Mouse (Mus musculus): Measurements from ENCODE around the gene Zfp983. TPM values are rescaled to one million over a fixed set of nuclear protein-coding genes. Genes with fewer than 3 reads are reported as not detected.

Gene Zfp983
- polyA plus RNA-seq, 1 experiment from 2014 or later: 2.7 TPM

DNA sequence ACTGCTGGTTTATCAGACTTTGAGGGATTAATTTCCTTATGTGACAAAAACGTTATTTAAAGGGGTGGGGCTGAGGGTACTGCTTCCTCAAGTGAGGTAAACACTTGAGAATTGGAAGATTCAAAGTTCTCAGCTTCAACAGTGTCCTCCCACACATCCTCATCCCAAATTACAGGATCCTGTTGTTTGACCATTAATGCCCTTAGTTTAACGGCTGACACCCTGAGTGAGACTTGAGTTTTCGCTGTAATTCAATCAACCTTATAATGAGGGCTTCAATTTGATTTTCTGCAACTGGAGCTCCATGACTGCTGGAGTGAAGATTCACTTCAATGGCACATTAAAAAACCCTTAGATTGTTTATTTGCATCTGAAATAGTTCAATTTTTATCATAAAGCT lies 42.9 kb downstream of the Zfp983 start:
- H3K9ac ChIP-seq: no peak overlapping the region
- no peak overlapping the region for H3K27ac ChIP-seq (replicated peaks)
- 76% methylated on average over 3 of the region's 3 CpGs for WGBS
- H3K4me1 ChIP-seq: no peaks in the 10 kb centered on the region
- ATAC-seq (ENCODE audit: extremely low read depth, insufficient number of reproducible peaks, low FRiP score, low TSS enrichment): no peak
- no peak overlapping the region for H3K4me3 ChIP-seq
- no peaks in the 10 kb centered on the region for H3K9me3 ChIP-seq
- no peaks in the 10 kb centered on the region for H3K27me3 ChIP-seq (replicated peaks)
- peaks cover 34% of the 10 kb centered on the region for H3K36me3 ChIP-seq
- H3K4me2 ChIP-seq: no peak overlapping the region

GRCm38 (mm10) chr17:21696073-21696472 lies 45.6 kb downstream of the Zfp983 start:
- no peak for ATAC-seq (ENCODE audit: extremely low read depth, insufficient number of reproducible peaks, low FRiP score, low TSS enrichment)

GRCm38 (mm10) chr17:21702281-21703240 lies 52.1 kb downstream of the Zfp983 start:
- no peaks in the 10 kb centered on the region for H3K9me3 ChIP-seq
- no peak overlapping the region for H3K4me3 ChIP-seq
- H3K9ac ChIP-seq: no peak overlapping the region
- H3K4me2 ChIP-seq: no peak overlapping the region
- ATAC-seq (ENCODE audit: extremely low read depth, insufficient number of reproducible peaks, low FRiP score, low TSS enrichment): peak; percentile 34; the same call in 1 of the 2 replicates
- no peaks in the 10 kb centered on the region for H3K36me3 ChIP-seq
- no peaks in the 10 kb centered on the region for H3K27me3 ChIP-seq (replicated peaks)
- H3K27ac ChIP-seq (replicated peaks): no peak overlapping the region
- peaks cover 9% of the 10 kb centered on the region for H3K4me1 ChIP-seq
- WGBS: 18% methylated on average over 5 of the region's 5 CpGs

More at GRCm38 (mm10) chr17:21696073-21696472, 45.6 kb downstream of the Zfp983 start:
- Histone ChIP-seq H3K9me3 (no peaks in the 10 kb centered on the region), H3K4me2 (no peak overlapping the region), H3K4me1 (no peaks in the 10 kb centered on the region), H3K27me3 (replicated peaks) (no peaks in the 10 kb centered on the region), H3K9ac (no peak overlapping the region), H3K4me3 (no peak overlapping the region), H3K27ac (replicated peaks) (no peak overlapping the region), H3K36me3 (peaks cover 15% of the 10 kb centered on the region)

GRCm38 (mm10) chr17:21703414-21703813 lies 53.0 kb downstream of the Zfp983 start:
- WGBS: 63% methylated on average over 1 of the region's 1 CpGs
- no peaks in the 10 kb centered on the region for H3K9me3 ChIP-seq
- H3K27me3 ChIP-seq (replicated peaks): no peaks in the 10 kb centered on the region
- no peak overlapping the region for H3K4me3 ChIP-seq
- H3K9ac ChIP-seq: no peak overlapping the region
- H3K4me2 ChIP-seq: no peak overlapping the region
- H3K27ac ChIP-seq (replicated peaks): no peak overlapping the region
- H3K36me3 ChIP-seq: no peaks in the 10 kb centered on the region
- H3K4me1 ChIP-seq: peaks cover 12% of the 10 kb centered on the region
- no peak for ATAC-seq (ENCODE audit: extremely low read depth, insufficient number of reproducible peaks, low FRiP score, low TSS enrichment)

GRCm38 (mm10) chr17:21707343-21707996 lies 57.0 kb downstream of the Zfp983 start, which contains the start of gene Zfp760:
TSS of gene Zfp760 (plus strand) at chr17:21707741.
- peaks cover 17% of the 10 kb centered on the region for H3K36me3 ChIP-seq
- H3K4me2 ChIP-seq: peak within 1 kb of the TSS; percentile 72
- H3K27me3 ChIP-seq (replicated peaks): no peaks in the 10 kb centered on the region
- H3K4me3 ChIP-seq: peak within 1 kb of the TSS; percentile 74
- peak; percentile 90 for ATAC-seq (ENCODE audit: extremely low read depth, insufficient number of reproducible peaks, low FRiP score, low TSS enrichment)
- H3K4me1 ChIP-seq: peaks cover 15% of the 10 kb centered on the region
- no peaks in the 10 kb centered on the region for H3K9me3 ChIP-seq
- WGBS: 3% methylated on average over 26 of the region's 26 CpGs
- H3K27ac ChIP-seq (replicated peaks): peak within 1 kb of the TSS; percentile 96
- H3K9ac ChIP-seq: peak within 1 kb of the TSS; percentile 87

- Histone ChIP-seq H3K36me3 (peaks cover 21% of the 10 kb centered on the region), H3K4me3 (peak overlapping the region; percentile 74), H3K4me1 (peaks cover 11% of the 10 kb centered on the region), H3K9me3 (no peaks in the 10 kb centered on the region), H3K27me3 (replicated peaks) (no peaks in the 10 kb centered on the region), H3K9ac (peak overlapping the region; percentile 87), H3K27ac (replicated peaks) (peak overlapping the region; percentile 96), H3K4me2 (peak overlapping the region; percentile 72)
- ATAC-seq (ENCODE audit: extremely low read depth, insufficient number of reproducible peaks, low FRiP score, low TSS enrichment): no peak
- 47% methylated on average over 2 of the region's 2 CpGs for WGBS
Observed at GRCm38 (mm10) chr17:21708401-21708800, 58.0 kb downstream of the Zfp983 start.

Other genes starting within 250 kb of the Zfp983 start
- 3.1 and 3.4 TPM in 2 replicates for gene Zfp54, start 227.4 kb upstream of the Zfp983 start, polyA plus RNA-seq (2015; fragmentation: Nextera tagmentation; extraction: Ambion mirVana)
- gene Zfp51, start 200.2 kb upstream of the Zfp983 start, polyA plus RNA-seq (2015; fragmentation: Nextera tagmentation; extraction: Ambion mirVana): 10.1 and 10.5 TPM in 2 replicates
- 5.7 and 6.2 TPM in 2 replicates for gene Zfp53, start 161.6 kb upstream of the Zfp983 start, polyA plus RNA-seq (2015; fragmentation: Nextera tagmentation; extraction: Ambion mirVana)
- 2.7 and 3.3 TPM in 2 replicates for gene Zfp52, start 115.1 kb upstream of the Zfp983 start, polyA plus RNA-seq (2015; fragmentation: Nextera tagmentation; extraction: Ambion mirVana)
- gene Zfp948, start 83.6 kb upstream of the Zfp983 start, polyA plus RNA-seq (2015; fragmentation: Nextera tagmentation; extraction: Ambion mirVana): 11.9 and 13.0 TPM in 2 replicates
- gene Gm10226, start 41.2 kb downstream of the Zfp983 start, polyA plus RNA-seq (2015; fragmentation: Nextera tagmentation; extraction: Ambion mirVana): 2.3 and 4.2 TPM in 2 replicates
- 6.4 and 6.5 TPM in 2 replicates for gene Zfp760, start 57.1 kb downstream of the Zfp983 start, polyA plus RNA-seq (2015; fragmentation: Nextera tagmentation; extraction: Ambion mirVana)
- 4.0 TPM in 2 replicates for gene Zfp229, start 80.2 kb downstream of the Zfp983 start, polyA plus RNA-seq (2015; fragmentation: Nextera tagmentation; extraction: Ambion mirVana)
- gene Zfp820, start 195.1 kb downstream of the Zfp983 start, polyA plus RNA-seq (2015; fragmentation: Nextera tagmentation; extraction: Ambion mirVana): 4.2 and 4.5 TPM in 2 replicates

Data from heart, embryonic 13.5 days (tissue).